Mouse (Mus musculus) 416B (cell line): ENCODE measurements at regions not wholly inside any gene's neighbourhood (a gene's known extent, or its start where the extent isn't known, plus 50 kb on each side); places are given as distances from the start of the nearest gene placed in this dataset.

Experiments
- DNase-seq: peaks from one replicate; pipeline ENCODE4 v3.0.0; 2011; ENCODE audit warnings: low read depth

DNA sequence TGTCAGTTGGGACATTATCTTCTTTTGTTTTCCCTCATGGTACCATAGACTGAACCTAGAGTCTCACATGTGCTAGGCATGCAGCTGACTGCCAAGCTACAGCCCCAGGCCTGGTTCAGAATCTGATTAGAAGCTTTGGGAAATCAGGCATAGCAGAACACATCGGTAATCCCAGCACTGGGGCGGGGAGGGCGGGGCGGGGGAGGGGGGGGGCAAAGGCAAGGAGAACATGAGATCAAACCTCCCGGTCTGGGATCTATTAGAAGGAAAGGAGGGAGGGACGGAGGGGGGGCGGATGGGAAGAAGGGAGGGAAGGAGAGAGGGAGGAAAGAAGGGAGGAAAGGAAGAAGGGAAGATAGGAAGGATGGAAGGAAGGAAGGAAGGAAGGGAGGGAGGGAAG lies 617.5 kb downstream of the Epha4 start:
- no peak for DNase-seq

DNA sequence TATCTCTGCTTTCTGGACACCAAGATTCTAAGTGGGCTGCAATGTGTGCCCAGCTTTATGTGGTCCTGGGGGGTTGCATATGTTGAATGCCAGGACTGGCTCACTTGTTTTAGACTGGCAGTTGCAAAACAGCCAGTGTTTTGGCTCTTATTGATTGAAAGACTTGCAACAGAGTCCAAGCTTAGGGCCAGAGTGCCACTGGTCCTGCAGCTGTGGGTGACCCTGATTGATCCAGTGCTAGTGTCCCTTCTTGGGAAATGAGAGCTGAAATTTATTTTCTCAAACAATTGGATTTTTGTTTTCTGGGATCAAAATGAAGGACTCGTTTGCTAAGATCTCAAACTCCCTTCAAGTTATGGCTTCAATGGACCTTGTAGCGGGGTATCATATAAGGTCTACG lies 603.4 kb downstream of the Epha4 start:
- no peak for DNase-seq

DNA sequence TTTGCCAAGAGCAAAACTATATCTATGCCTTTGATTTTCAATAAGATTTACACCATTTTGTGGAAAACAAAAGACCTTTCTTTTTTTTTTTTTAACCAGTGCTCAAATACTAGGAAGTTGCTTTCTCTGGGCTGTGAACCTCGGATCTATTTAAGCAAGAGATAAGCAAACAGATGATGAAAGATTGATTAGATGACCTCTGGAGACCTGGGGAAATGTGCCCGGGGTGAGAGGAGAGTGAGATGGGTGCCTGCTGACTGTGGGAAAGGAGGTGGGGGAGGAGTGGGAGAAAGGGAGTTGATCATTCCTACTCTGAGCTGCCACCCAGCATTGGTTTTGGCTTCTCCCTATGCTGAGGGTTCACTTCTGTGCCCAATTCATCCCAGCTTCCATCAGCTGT lies 595.3 kb downstream of the Epha4 start:
- DNase-seq, result no peak

DNA sequence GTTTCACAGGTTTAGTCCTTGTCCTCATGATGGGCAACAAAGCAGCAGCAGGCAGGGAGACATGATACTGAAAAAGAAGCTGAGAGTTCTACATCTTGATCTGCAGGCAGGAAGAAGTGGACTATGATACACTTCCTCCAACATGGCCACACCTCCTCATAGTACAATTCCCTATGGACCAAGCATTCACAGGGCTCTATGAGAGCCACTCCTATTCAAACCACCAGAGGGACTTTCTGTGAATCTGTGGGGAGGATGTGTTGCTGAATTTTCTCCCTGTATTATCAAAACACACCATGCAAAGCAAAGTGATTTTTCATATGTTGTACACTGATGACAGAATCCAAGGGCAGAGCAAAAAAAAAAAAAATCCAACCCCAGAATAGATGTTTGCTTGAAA lies 594.3 kb downstream of the Epha4 start:
- no peak for DNase-seq

DNA sequence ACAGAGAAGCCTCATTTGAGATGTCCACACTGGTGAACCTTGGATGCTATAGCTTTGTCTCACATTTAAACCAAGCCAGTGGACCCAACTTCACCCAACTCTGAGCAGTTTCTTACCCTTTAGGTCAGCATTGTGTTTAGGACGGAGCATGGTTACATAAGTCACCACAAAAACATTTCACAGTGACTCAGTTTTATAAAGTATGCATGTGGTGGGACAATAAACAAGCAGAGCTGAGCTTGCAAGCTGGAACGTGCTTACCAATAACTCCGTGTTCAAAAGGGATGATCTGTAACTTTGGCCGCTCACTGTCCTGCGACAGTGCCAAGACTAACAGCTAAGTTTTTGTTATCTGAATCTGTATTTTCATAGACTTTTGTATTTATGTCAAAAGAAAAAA lies 587.8 kb downstream of the Epha4 start:
- DNase-seq, result no peak

DNA sequence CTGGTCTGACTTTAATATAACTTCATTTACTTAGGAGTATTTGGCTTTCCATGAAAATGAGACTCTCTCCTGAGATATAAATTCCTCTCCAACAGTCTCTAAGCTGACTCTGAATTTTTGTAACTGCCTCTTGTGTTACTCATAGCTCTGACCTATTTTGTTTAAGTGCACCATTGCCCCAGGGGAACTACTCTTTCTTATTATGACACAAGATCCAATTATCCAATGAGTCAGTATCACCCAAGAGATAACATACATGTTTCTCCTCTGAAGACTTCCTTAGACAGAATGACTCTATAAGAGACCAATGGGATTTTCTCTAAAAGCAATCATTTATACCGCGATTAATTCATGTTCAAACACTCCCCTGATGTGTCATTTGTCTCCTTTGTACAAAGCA lies 586.9 kb downstream of the Epha4 start:
- DNase-seq, result no peak

DNA sequence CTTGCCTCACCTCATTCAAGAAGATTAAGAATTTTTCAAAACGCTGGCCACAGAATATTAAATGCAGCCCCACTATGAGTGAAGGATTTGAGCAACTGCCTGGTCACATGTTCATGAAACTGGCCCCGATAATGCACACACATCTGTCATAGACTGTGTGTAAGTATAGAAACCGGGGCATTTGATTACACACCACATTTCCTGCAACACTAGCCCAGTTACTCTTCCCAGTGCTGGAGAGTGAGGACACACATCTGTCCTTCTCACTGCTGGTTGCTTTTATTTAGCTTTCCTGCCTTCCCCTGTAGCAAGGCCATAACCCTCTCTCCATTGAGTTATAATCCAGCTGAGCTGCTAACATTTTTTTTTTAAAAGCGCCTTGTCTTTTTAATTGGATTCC lies 581.4 kb downstream of the Epha4 start:
- DNase-seq, result no peak

DNA sequence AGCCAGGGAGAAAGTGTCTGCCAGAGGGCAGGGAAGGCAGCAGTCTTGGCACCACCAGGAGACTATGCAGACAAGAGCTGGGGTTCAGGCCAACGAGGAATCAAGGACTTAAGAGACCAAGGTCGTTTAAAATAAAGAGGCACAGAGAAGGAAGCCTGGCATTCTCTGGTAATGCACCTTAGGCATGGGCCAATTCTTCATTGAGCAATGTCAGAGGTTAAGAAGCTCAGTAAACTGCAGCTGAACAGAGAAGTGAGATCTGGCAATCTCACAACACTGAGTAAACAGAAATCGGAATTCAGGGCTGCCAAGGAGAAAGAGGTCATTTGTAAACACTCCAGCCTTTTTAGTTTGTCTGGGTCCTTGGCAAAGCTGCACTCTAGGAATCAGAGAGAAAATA lies 572.2 kb downstream of the Epha4 start:
- DNase-seq, result no peak

DNA sequence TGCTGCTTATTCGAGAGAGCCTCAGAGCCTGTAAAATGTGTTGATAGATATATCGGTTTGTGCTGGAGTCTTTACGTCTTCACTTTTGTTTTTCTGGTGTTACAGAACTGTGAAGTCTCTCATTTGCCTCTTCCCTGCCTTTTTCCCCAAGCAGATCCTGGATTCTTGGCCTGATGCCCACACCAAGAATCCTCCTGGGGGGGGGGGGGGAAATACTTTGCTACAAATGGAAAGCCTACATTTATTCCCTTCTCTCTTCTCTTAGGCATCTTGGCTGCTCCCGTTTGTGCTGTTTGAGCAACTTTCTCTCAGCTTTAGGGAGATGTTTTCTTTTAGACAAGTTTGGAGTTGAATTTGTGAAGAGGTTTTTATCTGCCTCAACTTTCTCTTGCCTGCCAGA lies 570.8 kb downstream of the Epha4 start:
- DNase-seq, result no peak

DNA sequence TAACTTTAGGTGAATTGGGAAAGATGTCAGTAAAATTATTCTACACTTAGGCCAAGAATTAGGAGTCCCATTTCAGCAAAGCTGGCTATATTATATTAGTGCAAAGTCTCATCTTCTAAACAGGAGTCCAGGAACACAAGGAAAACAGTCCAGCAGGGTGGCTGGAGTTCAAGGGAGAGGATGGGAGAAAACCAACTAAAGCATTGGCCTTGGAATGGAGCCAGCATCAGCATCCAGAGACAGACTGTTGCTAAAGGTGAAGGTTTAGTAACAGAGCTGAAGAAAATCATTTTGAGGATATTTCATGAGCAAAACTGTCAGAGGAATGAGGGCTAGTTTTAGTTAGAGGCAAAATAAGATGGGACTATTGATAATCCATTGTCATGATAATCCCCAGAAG lies 559.9 kb downstream of the Epha4 start:
- no peak for DNase-seq

DNA sequence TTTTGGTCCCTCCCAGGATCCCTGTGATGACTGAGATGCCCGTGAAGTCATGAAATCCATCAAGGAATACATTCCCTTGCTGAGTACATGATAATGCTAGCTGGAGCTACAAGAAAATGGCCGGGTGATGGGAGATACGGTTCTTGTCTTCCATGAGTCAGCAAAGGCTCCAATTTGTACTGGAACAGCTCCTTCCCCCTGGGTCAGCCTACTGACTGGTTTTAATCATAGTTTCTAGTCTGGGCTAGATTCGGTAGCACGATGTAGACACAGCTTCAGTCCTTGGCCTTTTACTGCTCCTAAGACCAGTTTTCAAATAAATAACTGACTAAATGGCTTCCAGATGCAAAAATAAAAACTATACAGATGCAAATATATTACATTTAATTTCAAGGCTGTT lies 557.5 kb downstream of the Epha4 start:
- no peak for DNase-seq

DNA sequence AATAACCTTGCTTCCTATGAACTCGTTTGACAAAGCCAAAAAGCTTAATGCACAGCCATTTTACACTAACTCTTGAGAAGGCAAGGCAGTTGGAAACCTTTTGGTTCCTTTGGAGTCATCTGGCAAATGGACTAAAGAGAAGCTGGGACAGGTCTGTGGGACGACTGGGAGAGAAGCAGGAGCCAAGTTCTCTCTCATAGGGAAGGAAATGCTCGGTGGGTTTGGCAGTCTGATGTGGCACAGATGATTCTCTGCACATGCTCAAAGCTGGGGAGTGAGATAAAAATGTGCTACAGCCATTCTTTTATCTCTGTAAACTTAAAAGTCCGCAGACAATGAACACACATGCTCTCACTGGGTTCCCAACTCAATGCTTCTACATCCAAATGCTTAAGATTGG lies 556.2 kb downstream of the Epha4 start:
- no peak for DNase-seq

DNA sequence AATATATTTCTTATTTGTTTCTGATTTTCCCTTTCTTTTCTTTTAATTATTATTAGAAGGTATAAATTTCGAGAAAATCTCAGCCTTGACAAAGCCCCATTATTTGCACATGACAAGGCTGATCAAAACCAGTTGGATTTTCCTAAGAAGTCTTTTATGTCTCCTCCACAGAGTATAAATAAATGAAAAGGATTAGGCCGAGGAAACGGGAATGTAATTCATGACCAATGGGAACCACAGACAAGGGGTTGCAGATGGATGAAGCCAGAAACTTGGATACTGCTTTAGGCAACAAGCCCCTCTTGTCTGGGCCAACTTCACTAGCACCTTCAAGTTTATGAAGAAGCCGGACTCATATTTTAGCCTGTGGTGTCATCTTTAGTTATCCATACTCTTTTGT lies 542.4 kb downstream of the Epha4 start:
- DNase-seq, result no peak

DNA sequence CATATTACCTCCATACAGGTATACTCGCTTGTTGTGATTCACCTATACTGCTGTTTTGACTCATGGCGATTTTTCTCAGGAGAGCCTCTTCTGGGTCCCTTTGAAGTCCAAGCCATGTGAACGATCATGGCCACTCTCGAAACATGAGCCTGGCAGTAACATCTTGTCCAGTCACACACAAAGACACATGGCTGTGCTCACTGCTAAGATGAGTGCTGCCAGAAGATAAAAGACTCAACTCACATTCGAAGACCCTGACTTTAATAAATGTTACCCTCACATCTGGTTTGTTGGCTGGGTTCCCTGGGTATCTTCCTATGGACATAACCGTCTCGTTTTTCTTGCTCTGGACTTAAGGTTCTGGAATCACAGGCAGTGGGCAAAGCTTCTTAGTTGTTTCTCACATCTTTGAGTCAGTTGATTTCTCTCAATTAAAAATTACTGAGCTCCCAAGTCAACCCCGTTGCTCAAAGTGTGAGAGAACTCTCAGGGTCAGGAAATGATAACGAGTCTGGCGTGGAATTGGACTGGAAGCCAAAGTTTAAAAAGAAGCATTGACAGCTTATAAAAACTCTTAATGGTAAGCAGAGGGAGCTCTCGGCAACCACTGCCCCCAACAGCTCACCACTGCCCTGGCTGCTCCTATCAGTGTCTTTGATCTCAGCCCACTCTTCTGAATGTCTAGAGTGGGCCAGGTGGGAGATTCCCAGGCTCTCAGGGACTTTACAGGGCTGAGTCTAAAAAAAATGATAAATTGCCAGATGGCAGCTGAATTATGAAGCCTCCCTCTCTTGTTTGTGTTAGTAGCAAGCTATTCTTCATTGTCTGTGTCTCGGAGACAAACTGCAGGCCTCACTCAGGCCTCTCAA lies 539.6 kb downstream of the Epha4 start:
- no peak for DNase-seq

DNA sequence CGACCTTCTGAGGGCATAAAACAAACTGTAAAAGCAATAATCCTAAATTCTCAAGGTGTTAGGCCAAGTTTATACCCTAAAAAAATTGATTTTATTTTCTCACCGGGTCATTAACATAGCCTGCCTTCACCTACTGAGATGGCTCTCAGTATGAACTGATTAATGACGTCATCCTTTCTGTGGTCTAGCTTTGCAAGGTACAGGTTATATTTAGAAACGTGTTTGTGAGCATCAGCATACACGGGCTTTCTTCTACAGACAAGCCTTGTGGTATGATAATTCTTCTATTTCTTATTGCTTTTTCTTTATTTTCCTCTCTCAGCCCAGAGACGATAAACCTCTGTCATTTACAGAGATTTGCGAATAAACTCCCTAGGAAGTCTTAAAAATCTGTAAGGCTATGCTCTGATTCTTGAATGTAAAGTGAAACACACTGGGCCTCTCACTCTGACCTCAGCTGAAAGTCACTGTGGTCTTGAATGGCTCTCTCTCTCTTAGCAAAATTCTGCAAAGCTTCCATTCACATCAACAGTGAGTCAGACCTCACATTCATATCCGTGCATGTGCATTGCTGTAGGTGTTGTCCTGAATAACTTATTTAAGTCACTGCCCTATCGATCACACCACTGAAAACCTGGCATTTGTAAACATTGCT lies 534.3 kb downstream of the Epha4 start:
- no peak for DNase-seq

DNA sequence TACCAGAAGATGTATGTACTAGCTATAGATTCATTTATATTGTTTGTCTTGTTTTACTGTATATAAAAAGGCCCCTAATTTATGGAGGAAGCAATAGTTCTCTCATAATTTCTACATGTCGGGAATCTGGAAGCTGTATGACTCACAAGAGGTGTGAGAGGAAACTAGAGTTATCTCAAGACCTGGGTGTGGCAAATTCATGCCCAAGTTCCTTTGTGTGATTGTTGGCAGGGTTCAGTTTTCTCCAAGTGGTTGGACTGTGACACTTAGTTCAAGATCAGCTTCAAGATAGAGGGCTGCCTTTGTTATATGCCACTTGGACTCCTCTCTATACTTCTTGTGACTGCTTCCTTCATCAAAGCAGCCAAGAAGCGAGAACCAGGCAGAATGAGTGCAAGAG lies 521.1 kb downstream of the Epha4 start:
- no peak for DNase-seq

DNA sequence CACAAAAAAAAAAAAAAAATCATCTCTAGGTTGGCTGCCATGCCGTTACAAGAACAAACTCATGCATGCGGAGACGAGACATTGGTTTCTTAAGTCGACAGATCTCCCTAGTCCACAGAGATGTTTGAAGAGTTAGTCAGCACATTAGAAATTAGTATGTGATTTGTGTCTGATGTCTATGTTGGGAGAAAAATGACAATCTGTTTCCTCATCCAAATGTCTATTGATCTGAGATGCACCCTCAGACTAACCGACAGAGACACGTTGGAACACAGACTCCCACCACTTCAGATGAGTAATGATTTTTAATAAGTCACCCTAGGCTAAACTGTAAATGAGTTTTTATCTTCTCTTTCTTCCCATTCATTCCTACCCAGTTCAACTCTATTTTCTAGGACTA lies 506.9 kb downstream of the Epha4 start:
- DNase-seq, result no peak

DNA sequence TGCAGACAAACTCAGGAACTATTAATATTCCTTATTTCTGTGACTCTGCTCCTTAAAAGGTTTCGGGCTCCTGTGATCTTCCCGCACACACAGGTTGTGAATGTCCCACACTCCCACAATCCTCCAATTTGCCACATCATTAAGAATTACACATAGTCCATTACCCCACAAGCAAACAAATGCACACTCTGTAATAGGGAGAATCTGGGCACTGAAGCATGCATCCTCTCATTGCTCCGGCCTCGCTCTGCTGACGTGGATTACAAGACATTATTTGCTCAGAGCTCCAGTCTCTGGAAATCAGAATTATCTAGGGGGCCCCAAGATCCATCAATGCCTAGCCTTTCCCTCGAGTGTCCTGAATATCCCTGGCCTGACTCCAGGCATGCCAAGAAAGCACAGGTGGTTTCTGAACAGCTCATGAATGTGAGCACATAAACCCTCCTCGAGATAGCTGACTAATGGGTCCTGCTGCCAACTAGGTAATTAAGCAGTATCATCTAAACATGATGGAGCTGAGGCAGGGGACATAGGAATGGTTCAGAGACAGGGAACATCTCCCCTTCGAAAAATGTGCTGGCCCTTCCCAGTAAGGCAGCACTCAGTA lies 504.2 kb downstream of the Epha4 start:
- no peak for DNase-seq

DNA sequence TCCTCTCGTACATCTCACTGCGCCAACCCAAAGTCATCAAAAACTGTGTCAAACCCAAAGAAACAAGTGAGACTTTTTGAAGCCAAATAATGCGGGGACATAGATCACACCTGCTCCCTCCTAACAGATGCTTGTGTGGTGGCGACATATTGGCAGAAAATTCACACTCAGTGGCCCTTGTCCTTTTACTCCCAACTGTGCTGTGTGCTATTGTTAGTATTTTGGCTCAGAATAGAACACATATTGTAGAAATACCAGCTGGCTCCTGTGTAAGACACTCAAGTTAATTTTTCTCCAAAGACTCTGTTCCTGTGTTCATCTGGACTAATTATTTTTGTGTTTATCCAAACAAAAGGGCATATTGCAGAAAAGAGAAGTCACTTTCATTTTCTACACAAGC lies 487.2 kb downstream of the Epha4 start:
- no peak for DNase-seq

DNA sequence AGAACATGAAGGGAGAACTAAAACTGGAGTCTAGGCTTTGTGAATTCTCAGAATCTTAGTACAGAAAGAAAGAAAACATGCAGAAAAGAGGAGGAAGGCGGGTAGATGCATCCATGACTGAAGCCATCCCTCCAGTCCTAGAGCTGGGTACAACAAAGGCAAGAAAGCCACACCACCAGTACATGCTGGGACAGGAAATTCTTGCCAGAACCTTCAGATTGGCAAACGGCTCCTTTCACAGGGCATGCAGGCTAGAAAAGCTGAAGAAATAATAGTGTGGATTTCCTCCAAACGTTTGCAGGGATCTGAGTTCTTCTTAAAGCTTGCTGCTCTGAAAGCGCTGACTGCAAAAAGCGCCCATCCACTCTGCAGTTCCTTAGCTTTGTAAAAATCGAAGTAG lies 486.7 kb downstream of the Epha4 start:
- DNase-seq, result no peak

DNA sequence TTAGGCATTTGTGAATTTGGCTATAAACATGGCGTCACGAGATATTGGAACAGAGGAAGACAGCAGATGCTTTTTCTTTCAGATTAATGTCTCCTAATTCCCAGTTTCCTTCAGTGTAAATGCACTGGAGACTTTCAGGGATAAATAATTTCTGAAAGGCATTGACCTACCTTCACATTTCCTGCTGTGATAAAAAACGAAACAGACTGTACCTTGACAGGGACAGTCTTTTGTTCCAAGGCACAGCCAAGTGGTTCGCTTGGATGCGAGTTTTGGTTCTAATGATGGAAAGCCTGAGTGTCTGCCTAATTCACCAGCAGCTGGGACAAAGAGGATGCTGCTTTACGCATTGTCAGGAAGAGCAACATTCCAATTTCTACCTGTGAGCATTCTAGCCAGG lies 485.8 kb downstream of the Epha4 start:
- no peak for DNase-seq

DNA sequence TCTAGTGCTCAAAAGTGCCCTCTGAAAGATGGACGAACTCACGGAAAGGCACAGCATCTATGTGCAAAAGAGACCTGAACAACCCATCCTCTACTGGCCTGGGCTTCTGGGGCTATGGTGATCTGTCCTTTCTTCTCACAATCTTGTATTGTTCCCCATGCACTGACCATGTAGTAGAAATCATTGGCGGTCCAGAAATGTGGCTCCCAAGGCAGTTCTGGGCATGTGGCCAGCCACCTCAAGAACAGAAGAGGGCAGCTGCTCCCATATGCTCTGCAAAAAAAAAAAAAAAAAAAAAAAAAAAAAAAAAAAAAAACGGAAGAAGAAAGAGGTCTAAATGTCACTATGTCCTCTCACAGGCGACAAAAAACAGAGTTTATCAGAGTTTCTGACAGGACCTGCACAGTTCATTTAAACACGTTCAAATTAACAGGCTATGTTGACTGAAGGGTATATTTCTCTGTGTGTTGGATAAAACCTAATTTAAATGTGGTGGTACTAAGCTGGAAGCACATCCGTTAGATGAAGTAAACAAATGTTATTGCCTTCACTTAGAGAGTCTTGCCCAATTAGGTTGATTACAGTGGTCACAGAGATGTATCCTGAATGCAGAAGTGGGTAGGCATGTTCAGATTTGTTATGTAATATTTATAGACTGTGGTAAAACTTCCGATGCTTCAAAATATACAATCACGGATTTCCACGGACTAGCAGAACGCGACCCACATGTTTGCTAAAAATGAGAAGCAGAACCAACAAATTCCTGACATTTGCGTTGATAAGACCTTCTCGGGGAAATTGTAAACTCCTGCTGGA lies 470.9 kb downstream of the Epha4 start:
- no peak for DNase-seq
